Mouse (Mus musculus) liver, adult 2 months (tissue): ENCODE measurements at regions not wholly inside any gene's neighbourhood (a gene's known extent, or its start where the extent isn't known, plus 50 kb on each side); places are given as distances from the start of the nearest gene placed in this dataset.

ENCODE experiments used
- DNase-seq: peaks from one replicate; pipeline ENCODE4 v3.0.0-alpha.2; 2011; ENCODE audit warnings: low read depth, low spot score; ENCODE audit errors: extremely low read depth
- H3K27ac ChIP-seq: fragments of 200-500 bp; replicated peaks from 2 replicates; pipeline ENCODE4 v1.5.1; 2012; ENCODE audit warnings: low read depth, mild to moderate bottlenecking, control low read depth, inconsistent platforms, low read length; ENCODE audit not compliant: insufficient read depth
- H3K27me3 ChIP-seq: fragments of 200-500 bp; 2 replicates; pipeline ENCODE4 v1.6.1; 2012; ENCODE audit warnings: mild to moderate bottlenecking, moderate library complexity, low read length, inconsistent platforms; ENCODE audit not compliant: control insufficient read depth, insufficient read depth
- H3K36me3 ChIP-seq: fragments of 200-500 bp; 2 replicates; pipeline ENCODE4 v1.6.1; 2012; ENCODE audit warnings: low read length, inconsistent platforms; ENCODE audit not compliant: control insufficient read depth, insufficient read depth
- H3K4me1 ChIP-seq: fragments of 200-500 bp; 2 replicates; pipeline ENCODE4 v1.6.1; 2011; ENCODE audit warnings: low read length; ENCODE audit not compliant: control insufficient read depth, insufficient read depth
- H3K4me3 ChIP-seq: fragments of 200-500 bp; 2 replicates; pipeline ENCODE4 v1.5.1; 2011; ENCODE audit warnings: low read depth, mild to moderate bottlenecking, control low read depth, low read length, moderate library complexity; ENCODE audit not compliant: insufficient read depth
- H3K79me2 ChIP-seq: fragments of 200-500 bp; 2 replicates; pipeline ENCODE4 v1.6.1; 2012; ENCODE audit warnings: inconsistent platforms, mild to moderate bottlenecking, low read length, moderate library complexity; ENCODE audit not compliant: control insufficient read depth, insufficient read depth
- H3K9ac ChIP-seq: fragments of 200-500 bp; 2 replicates; pipeline ENCODE4 v1.6.1; 2012; ENCODE audit warnings: low read depth, mild to moderate bottlenecking, control low read depth, inconsistent platforms, low read length
- CTCF ChIP-seq: fragments of 200-500 bp; IDR thresholded peaks from 2 replicates; pipeline ENCODE4 v1.5.1; 2011; ENCODE audit warnings: low read depth, low read length, control low read depth
- POLR2A ChIP-seq: fragments of 200-500 bp; IDR thresholded peaks from 2 replicates; pipeline ENCODE4 v1.6.1; 2011; ENCODE audit warnings: low read length, control low read depth; ENCODE audit not compliant: insufficient read depth; ENCODE audit errors: extremely low read depth
- WGBS: fragments of 180-500 bp; shearing (Covaris S2); methylation state at CpG from one replicate; pipeline ENCODE4 v1.1.7; 2018; 5-methylcytosine and 5-hydroxymethylcytosine counted together

DNA sequence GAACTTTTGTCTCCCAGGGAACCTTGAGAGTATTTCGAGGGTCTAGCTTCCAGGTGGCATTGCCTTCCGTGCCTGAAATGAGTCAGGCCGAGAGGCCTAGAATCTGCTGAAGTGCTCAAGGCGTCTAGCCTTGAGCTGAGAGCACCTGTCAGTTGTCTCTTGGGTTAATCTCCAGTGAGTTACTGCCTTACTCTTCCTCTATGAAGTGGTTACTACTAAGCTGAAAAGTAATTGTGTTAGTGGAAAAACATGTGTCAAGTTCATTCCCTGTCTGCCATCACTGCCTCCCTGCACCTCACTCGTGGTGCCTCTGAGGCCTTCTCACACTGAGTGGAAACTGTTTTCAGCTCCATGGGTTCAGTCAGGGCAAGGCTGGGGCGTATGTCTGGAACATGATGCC, 69.0 kb upstream of the Egln3 start:
- no peak overlapping the region for H3K27ac ChIP-seq
- DNase-seq, result no peak
- H3K4me3 ChIP-seq, result no peak overlapping the region
- no peak for TF ChIP-seq POLR2A
- TF ChIP-seq CTCF, result no peak
- no peaks in the 10 kb centered on the region for H3K79me2 ChIP-seq
- 85% methylated on average over 6 of the region's 6 CpGs for WGBS
- no peak overlapping the region for H3K9ac ChIP-seq
- no peaks in the 10 kb centered on the region for H3K4me1 ChIP-seq
- H3K36me3 ChIP-seq, result no peaks in the 10 kb centered on the region
- no peaks in the 10 kb centered on the region for H3K27me3 ChIP-seq

DNA sequence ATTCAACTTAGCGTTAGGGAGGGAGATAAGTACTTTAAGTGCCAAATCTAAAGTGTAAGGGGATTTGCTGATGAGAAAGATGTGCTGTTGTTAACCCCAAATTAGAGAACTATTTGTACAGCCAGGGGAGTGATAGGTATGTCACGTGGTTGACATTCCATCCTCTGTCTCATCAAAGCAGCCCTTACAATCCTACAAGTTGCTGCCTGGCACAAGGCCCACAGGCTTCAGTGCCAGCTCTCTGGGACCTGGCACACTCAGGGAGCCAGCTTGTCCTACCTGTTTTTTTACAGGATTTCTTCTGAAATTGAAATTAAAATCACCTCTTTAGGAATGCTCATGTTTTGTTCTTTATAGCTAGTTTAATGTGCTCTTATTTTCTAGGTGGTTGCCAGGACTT, 68.6 kb upstream of the Egln3 start:
- Histone ChIP-seq H3K4me1 (no peaks in the 10 kb centered on the region), H3K9ac (no peak overlapping the region), H3K27ac (no peak overlapping the region), H3K79me2 (no peaks in the 10 kb centered on the region), H3K27me3 (no peaks in the 10 kb centered on the region), H3K36me3 (no peaks in the 10 kb centered on the region), H3K4me3 (no peak overlapping the region)
- peak; percentile 31 for DNase-seq
- WGBS, result 65% methylated on average over 2 of the region's 2 CpGs
- TF ChIP-seq POLR2A (no peak), CTCF (no peak)

DNA sequence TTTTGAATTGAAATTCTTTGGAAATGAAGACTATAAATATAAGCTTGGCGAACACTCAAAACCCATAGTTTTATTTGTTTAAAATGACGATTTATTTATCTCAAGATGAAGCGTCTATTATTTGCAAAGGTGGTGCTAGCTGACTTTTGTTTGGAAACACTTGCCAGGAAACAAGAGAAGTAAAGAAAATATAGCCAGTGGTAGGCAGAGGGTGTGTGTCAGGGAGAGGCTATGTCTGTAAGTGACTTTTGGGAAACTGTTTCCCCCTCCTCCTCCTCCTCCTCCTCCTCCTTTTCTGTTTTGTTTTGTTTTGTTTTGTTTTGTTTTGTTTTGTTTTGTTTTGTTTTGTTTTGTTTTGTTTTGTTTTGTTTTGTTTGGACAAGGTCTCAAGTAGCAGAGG, 62.2 kb upstream of the Egln3 start:
- H3K27me3 ChIP-seq, result no peaks in the 10 kb centered on the region
- H3K4me3 ChIP-seq, result no peak overlapping the region
- no peak for TF ChIP-seq POLR2A
- no peak for TF ChIP-seq CTCF
- WGBS, result 61% methylated on average over 3 of the region's 3 CpGs
- H3K79me2 ChIP-seq, result no peaks in the 10 kb centered on the region
- H3K9ac ChIP-seq, result no peak overlapping the region
- H3K4me1 ChIP-seq, result peaks cover 2% of the 10 kb centered on the region
- H3K36me3 ChIP-seq, result no peaks in the 10 kb centered on the region
- H3K27ac ChIP-seq, result no peak overlapping the region
- no peak for DNase-seq

DNA sequence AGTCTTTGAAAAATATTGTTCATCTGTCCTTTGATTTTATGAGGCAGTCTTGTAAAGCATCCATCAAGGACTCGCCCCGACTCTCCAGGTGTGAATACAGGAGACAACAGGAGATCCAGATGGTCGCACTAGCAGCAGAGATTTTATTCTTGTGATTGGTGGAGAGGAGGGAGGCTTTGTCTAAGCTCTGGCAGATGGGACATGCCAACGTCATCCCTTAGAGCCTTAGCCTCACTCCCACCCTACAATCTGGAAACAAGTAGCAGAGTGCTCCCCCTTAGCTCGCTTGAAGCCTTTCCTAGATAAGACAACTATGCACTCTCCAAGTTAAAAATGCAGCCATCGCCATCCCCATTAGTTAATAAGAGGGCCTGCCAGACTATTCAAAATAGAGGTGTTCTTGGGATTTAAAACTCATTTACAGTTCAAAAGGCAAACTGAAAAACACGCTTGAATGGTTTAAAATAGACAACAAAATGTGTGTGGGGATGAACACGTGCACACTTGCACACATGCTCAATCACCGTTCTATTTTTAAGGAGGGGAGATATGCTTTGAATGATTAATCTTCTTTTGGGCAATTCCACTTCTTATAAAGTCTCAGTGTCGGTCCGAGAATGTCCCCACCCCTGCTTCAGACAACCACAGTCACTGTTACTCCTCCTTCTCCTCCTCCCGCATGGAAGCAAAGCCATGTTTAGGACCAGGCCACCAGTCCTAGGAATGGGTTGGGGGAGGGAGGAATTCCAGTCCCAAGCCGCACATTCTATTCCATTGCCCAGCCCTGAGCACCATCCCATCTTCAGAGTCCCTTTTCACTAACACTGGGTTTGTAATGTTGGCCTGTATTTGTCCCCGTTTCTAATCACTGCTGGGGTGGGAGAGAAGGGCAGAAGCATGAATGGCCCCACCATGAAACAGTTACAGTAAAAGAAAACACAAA, 61.5 kb upstream of the Egln3 start:
- no peak overlapping the region for H3K27ac ChIP-seq
- no peaks in the 10 kb centered on the region for H3K36me3 ChIP-seq
- DNase-seq, result no peak
- H3K9ac ChIP-seq, result no peak overlapping the region
- TF ChIP-seq POLR2A (no peak), CTCF (no peak)
- H3K79me2 ChIP-seq, result no peaks in the 10 kb centered on the region
- 92% methylated on average over 14 of the region's 14 CpGs for WGBS
- H3K27me3 ChIP-seq, result no peaks in the 10 kb centered on the region
- peaks cover 2% of the 10 kb centered on the region for H3K4me1 ChIP-seq
- no peak overlapping the region for H3K4me3 ChIP-seq

DNA sequence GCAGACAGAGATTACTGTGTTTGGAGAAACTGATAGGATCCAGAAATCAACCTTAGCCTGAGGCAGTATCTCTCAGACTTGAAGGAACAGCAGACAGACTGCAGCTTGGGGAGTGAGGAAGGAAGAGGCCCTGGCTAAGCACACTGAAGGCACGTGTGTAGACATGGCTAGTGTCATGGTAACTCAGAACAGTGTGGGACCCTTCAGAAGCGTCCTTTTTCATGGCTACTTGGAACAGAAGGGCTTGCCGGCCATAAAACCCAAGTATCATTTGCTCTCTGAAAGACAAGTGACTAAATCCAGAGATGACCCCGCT, 60.7 kb upstream of the Egln3 start:
- Histone ChIP-seq H3K79me2 (no peaks in the 10 kb centered on the region), H3K4me1 (peaks cover 2% of the 10 kb centered on the region), H3K4me3 (no peak overlapping the region), H3K9ac (no peak overlapping the region), H3K27me3 (no peaks in the 10 kb centered on the region), H3K36me3 (no peaks in the 10 kb centered on the region), H3K27ac (no peak overlapping the region)
- TF ChIP-seq POLR2A (no peak), CTCF (no peak)
- WGBS, result 87% methylated on average over 4 of the region's 4 CpGs
- no peak for DNase-seq

DNA sequence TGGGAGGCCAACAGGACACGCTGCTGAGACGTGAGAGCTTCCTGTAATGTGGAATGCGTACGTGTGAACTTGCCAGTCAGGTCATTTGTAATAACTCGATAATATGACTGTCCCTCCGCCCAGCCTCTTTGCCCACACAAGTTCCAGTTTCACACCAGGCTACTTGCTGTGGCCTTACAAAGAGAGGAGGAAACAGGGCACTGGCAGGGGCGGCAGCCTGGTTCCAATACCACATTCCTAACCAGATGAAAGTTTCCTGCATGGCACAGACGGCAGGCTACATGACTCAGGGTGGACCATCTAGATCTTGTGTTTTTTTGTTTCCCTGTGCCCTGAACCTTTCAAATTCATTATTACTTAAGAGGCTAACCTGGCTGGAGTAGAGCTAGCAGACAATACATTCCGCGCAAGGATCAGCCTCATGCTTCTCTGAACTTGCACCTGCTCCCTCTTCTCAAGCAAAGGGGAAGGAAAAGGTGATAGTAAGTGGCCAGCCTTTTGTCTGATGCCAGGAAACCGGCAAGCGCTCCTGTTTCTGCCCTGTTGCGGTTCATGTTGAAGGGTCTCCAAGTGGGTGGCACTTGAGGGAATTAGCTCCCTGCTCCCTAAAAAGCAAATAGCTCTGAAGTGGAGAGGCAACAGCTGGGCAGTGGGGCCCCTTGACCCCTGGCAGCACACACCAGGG, 60.2 kb upstream of the Egln3 start:
- Histone ChIP-seq H3K36me3 (no peaks in the 10 kb centered on the region), H3K4me1 (peaks cover 2% of the 10 kb centered on the region), H3K79me2 (no peaks in the 10 kb centered on the region), H3K9ac (no peak overlapping the region), H3K27me3 (no peaks in the 10 kb centered on the region), H3K27ac (no peak overlapping the region), H3K4me3 (no peak overlapping the region)
- no peak for DNase-seq
- WGBS, result 76% methylated on average over 13 of the region's 13 CpGs
- TF ChIP-seq POLR2A, result no peak
- TF ChIP-seq CTCF, result no peak
